In genomic region chr8:120265471-120265870, GRCm38 (mm10) we compare ENCODE assay signal across 9 mouse cellular contexts. TPM values are rescaled to one million over a fixed set of nuclear protein-coding genes. Genes with fewer than 3 reads are reported as not detected.
A peak's percentile ranks its signal among the peaks of the same experiment; 100 is the strongest.
DNase-seq lines count a peak whose midpoint lies in the region; ATAC-seq and TF ChIP-seq lines count a peak whose summit lies in the region.
"Had no signal": no experiment of that assay in that cellular context is flagged by ENCODE, and none has a peak within 500 bp of the region (broad histone marks: within the 10 kb centered on the region; RNA-seq: fewer than 3 reads in every experiment).

No protein-coding gene starts in this region.

- no peak overlapping the region for H3K27ac ChIP-seq in left cerebral cortex, adult 2 months
- H3K27ac ChIP-seq in forebrain, embryonic 13.5 days: peak overlapping the region; percentile 96
- H3K27ac ChIP-seq in stomach, embryonic 16.5 days (ENCODE audit: low read length): peak overlapping the region; percentile 93

- peak; percentile 56 for ATAC-seq in forebrain, embryonic 13.5 days
- ATAC-seq in stomach, embryonic 16.5 days (ENCODE audit: insufficient read depth, low FRiP score): peak; percentile 77

- peaks cover 87% of the 10 kb centered on the region for H3K4me1 ChIP-seq in forebrain, embryonic 13.5 days
- peaks cover 73% of the 10 kb centered on the region for H3K4me1 ChIP-seq in stomach, embryonic 16.5 days (ENCODE audit: control insufficient read depth, insufficient read depth, low read length)

- peak overlapping the region; percentile 60 for H3K9ac ChIP-seq in forebrain, embryonic 13.5 days
- H3K9ac ChIP-seq in stomach, embryonic 16.5 days (ENCODE audit: low read length): peak overlapping the region; percentile 67

- no peaks in the 10 kb centered on the region for H3K36me3 ChIP-seq in forebrain, embryonic 13.5 days (ENCODE audit: poor library complexity, severe bottlenecking)
- H3K36me3 ChIP-seq in stomach, embryonic 16.5 days (ENCODE audit: control insufficient read depth, insufficient read depth, low read length): no peaks in the 10 kb centered on the region

- H3K4me2 ChIP-seq in forebrain, embryonic 13.5 days: 0 out of 2 replicates have a peak overlapping the region, but pooled peaks have one; percentile 17
- H3K4me2 ChIP-seq in stomach, embryonic 16.5 days (ENCODE audit: low read depth, low read length): peak overlapping the region; percentile 55

- H3K27me3 ChIP-seq in forebrain, embryonic 13.5 days: no peaks in the 10 kb centered on the region
- H3K27me3 ChIP-seq in stomach, embryonic 16.5 days (ENCODE audit: control insufficient read depth, insufficient read depth, low read length): no peaks in the 10 kb centered on the region

- H3K9me3 ChIP-seq in forebrain, embryonic 13.5 days (replicated peaks): no peaks in the 10 kb centered on the region
- H3K9me3 ChIP-seq in stomach, embryonic 16.5 days (replicated peaks; ENCODE audit: control insufficient read depth, low read length): no peaks in the 10 kb centered on the region

- no peak overlapping the region for H3K4me3 ChIP-seq in left cerebral cortex, adult 2 months
- H3K4me3 ChIP-seq in forebrain, embryonic 13.5 days: no peak overlapping the region
- no peak overlapping the region for H3K4me3 ChIP-seq in stomach, embryonic 16.5 days (replicated peaks; ENCODE audit: low read length)
- H3K4me3 ChIP-seq: erythroblast, embryonic 14.5 days had no signal

- TF ChIP-seq CTCF in left cerebral cortex, adult 2 months (IDR thresholded peaks at IDR 0.05): no peak

- intact Hi-C loops in left cerebral cortex, postnatal 4 days (cut with DNase I): no loop called here
- intact Hi-C loops in left cerebral cortex, adult 2 months (cut with DNase I): loop anchor here (1.0 to 5.0 kb wide), 3 partner anchors 39 to 333 kb away; partner anchors contain the start of gene Fam92b
- intact Hi-C loops in heart, postnatal 14 days (cut with DNase I): no loop called here

- WGBS in forebrain, embryonic 13.5 days: 0% methylated on average over 4 of the region's 4 CpGs
- WGBS in stomach, embryonic 16.5 days: 13% methylated on average over 4 of the region's 4 CpGs

- DNase-seq in left cerebral cortex, postnatal 4 days: peak; percentile 64
- DNase-seq in left cerebral cortex, adult 2 months (ENCODE audit: extremely low spot score in 1 of 2, low spot score in 2 of 2): no peak
- peak; percentile 79 to 82 for DNase-seq in heart, postnatal 14 days
- DNase-seq in kidney, postnatal 36 days: peak; percentile 85 to 86
- peak; percentile 83 to 94 for DNase-seq in lung, postnatal 4 days
- DNase-seq in frontal cortex, postnatal 10 days (ENCODE audit: low spot score in 2 of 2): no peak

RNA-seq across cellular contexts. Expression of gene Gse1, which starts 37.2 kb away (rescaled TPM):
- 10 to 100 TPM; 57.4 to 59.3 TPM for total RNA-seq in left cerebral cortex, postnatal 4 days (2021)
- 100 to 1,000 TPM in 1 of 2 experiments, 10 to 100 TPM in 1; 77.7 to 105 TPM for total RNA-seq in left cerebral cortex, adult 2 months (2021)
- polyA plus RNA-seq in forebrain, embryonic 13.5 days (2015; fragmentation: Nextera tagmentation; extraction: Ambion mirVana): 24.0 and 24.9 TPM in 2 replicates
- total RNA-seq in heart, postnatal 14 days (2021): 10 to 100 TPM; 29.0 to 33.1 TPM
- polyA plus RNA-seq in stomach, embryonic 16.5 days (2015; fragmentation: Nextera tagmentation; extraction: Ambion mirVana): 6.0 and 6.9 TPM in 2 replicates

Comparison
In these comparisons a context has a peak if more than half of its experiments do, and no peak if none do; other contexts are left out.
1. DNase-seq: peak in left cerebral cortex, postnatal 4 days (single experiment), heart, postnatal 14 days (2 of 2), kidney, postnatal 36 days (2 of 2) and lung, postnatal 4 days (2 of 2); none in left cerebral cortex, adult 2 months (0 of 2) and frontal cortex, postnatal 10 days (0 of 2).